Mouse (Mus musculus): ENCODE measurements at regions not wholly inside any gene's neighbourhood (a gene's known extent, or its start where the extent isn't known, plus 50 kb on each side); places are given as distances from the start of the nearest gene placed in this dataset.
"Not testable (repeated sequence)": the region's sequence is repeated elsewhere in the genome, so short reads cannot be mapped to it uniquely, and the experiment has no call there.

GRCm38 (mm10) chr15:14815556-14815955 lies 1642.1 kb upstream of the Cdh6 start:
- H3K27me3 ChIP-seq (ENCODE audit: control insufficient read depth, insufficient read depth, low read length), result no peaks in the 10 kb centered on the region
- H3K4me1 ChIP-seq (ENCODE audit: control insufficient read depth, insufficient read depth, low read length), result no peaks in the 10 kb centered on the region
- H3K9me3 ChIP-seq (ENCODE audit: control insufficient read depth, low read length), result no peaks in the 10 kb centered on the region
- no peak overlapping the region for H3K4me3 ChIP-seq (replicated peaks; ENCODE audit: low read depth, low read length)
- no peak for ATAC-seq (ENCODE audit: low FRiP score, low TSS enrichment)
- H3K36me3 ChIP-seq (ENCODE audit: control insufficient read depth, insufficient read depth, low read length), result no peaks in the 10 kb centered on the region
- H3K9ac ChIP-seq (replicated peaks; ENCODE audit: low read length), result no peak overlapping the region
- DNase-seq, result no peak
- no peak overlapping the region for H3K4me2 ChIP-seq (ENCODE audit: low read length)
- H3K27ac ChIP-seq (replicated peaks; ENCODE audit: low read depth, low read length), result no peak overlapping the region

GRCm38 (mm10) chr15:14806849-14807248 lies 1633.4 kb upstream of the Cdh6 start:
- H3K27ac ChIP-seq (replicated peaks; ENCODE audit: low read depth, low read length), result no peak overlapping the region
- no peaks in the 10 kb centered on the region for H3K27me3 ChIP-seq (ENCODE audit: control insufficient read depth, insufficient read depth, low read length)
- H3K9ac ChIP-seq (replicated peaks; ENCODE audit: low read length), result no peak overlapping the region
- H3K4me1 ChIP-seq (ENCODE audit: control insufficient read depth, insufficient read depth, low read length), result no peaks in the 10 kb centered on the region
- H3K9me3 ChIP-seq (ENCODE audit: control insufficient read depth, low read length), result no peaks in the 10 kb centered on the region
- no peak for ATAC-seq (ENCODE audit: low FRiP score, low TSS enrichment)
- H3K36me3 ChIP-seq (ENCODE audit: control insufficient read depth, insufficient read depth, low read length), result no peaks in the 10 kb centered on the region
- no peak overlapping the region for H3K4me2 ChIP-seq (ENCODE audit: low read length)
- WGBS, result 73% methylated on average over 1 of the region's 1 CpGs
- no peak overlapping the region for H3K4me3 ChIP-seq (replicated peaks; ENCODE audit: low read depth, low read length)
- no peak for DNase-seq

GRCm38 (mm10) chr15:14795221-14795620 lies 1621.7 kb upstream of the Cdh6 start:
- Histone ChIP-seq H3K36me3 (ENCODE audit: control insufficient read depth, insufficient read depth, low read length) (no peaks in the 10 kb centered on the region), H3K4me1 (ENCODE audit: control insufficient read depth, insufficient read depth, low read length) (no peaks in the 10 kb centered on the region), H3K27me3 (ENCODE audit: control insufficient read depth, insufficient read depth, low read length) (no peaks in the 10 kb centered on the region), H3K27ac (replicated peaks; ENCODE audit: low read depth, low read length) (no peak overlapping the region), H3K4me2 (ENCODE audit: low read length) (no peak overlapping the region), H3K9me3 (ENCODE audit: control insufficient read depth, low read length) (no peaks in the 10 kb centered on the region), H3K4me3 (replicated peaks; ENCODE audit: low read depth, low read length) (no peak overlapping the region), H3K9ac (replicated peaks; ENCODE audit: low read length) (no peak overlapping the region)
- no peak for ATAC-seq (ENCODE audit: low FRiP score, low TSS enrichment)
- WGBS, result 67% methylated on average over 2 of the region's 2 CpGs
- DNase-seq, result no peak

GRCm38 (mm10) chr15:14780727-14781126 lies 1607.3 kb upstream of the Cdh6 start:
- H3K4me1 ChIP-seq (ENCODE audit: control insufficient read depth, insufficient read depth, low read length), result no peaks in the 10 kb centered on the region
- H3K36me3 ChIP-seq (ENCODE audit: control insufficient read depth, insufficient read depth, low read length), result no peaks in the 10 kb centered on the region
- no peaks in the 10 kb centered on the region for H3K9me3 ChIP-seq (ENCODE audit: control insufficient read depth, low read length)
- H3K4me3 ChIP-seq (replicated peaks; ENCODE audit: low read depth, low read length), result no peak overlapping the region
- no peaks in the 10 kb centered on the region for H3K27me3 ChIP-seq (ENCODE audit: control insufficient read depth, insufficient read depth, low read length)
- ATAC-seq (ENCODE audit: low FRiP score, low TSS enrichment) (no peak), DNase-seq (no peak)
- H3K27ac ChIP-seq (replicated peaks; ENCODE audit: low read depth, low read length), result no peak overlapping the region
- WGBS, result 83% methylated on average over 2 of the region's 2 CpGs
- no peak overlapping the region for H3K4me2 ChIP-seq (ENCODE audit: low read length)
- H3K9ac ChIP-seq (replicated peaks; ENCODE audit: low read length), result no peak overlapping the region

GRCm38 (mm10) chr15:14741733-14742132 lies 1568.3 kb upstream of the Cdh6 start:
- Histone ChIP-seq H3K27ac (replicated peaks; ENCODE audit: low read depth, low read length) (no peak overlapping the region), H3K36me3 (ENCODE audit: control insufficient read depth, insufficient read depth, low read length) (no peaks in the 10 kb centered on the region), H3K4me3 (replicated peaks; ENCODE audit: low read depth, low read length) (no peak overlapping the region), H3K4me1 (ENCODE audit: control insufficient read depth, insufficient read depth, low read length) (no peaks in the 10 kb centered on the region), H3K4me2 (ENCODE audit: low read length) (no peak overlapping the region), H3K27me3 (ENCODE audit: control insufficient read depth, insufficient read depth, low read length) (no peaks in the 10 kb centered on the region), H3K9ac (replicated peaks; ENCODE audit: low read length) (no peak overlapping the region), H3K9me3 (ENCODE audit: control insufficient read depth, low read length) (no peaks in the 10 kb centered on the region)
- WGBS, result 92% methylated on average over 2 of the region's 2 CpGs
- no peak for DNase-seq
- ATAC-seq (ENCODE audit: low FRiP score, low TSS enrichment), result no peak

- not testable (repeated sequence) for H3K4me3 ChIP-seq (replicated peaks; ENCODE audit: low read depth, low read length); H3K9ac ChIP-seq (replicated peaks; ENCODE audit: low read length)
- 95% methylated on average over 2 of the region's 2 CpGs for WGBS
These were observed 1524.5 kb upstream of the Cdh6 start for GRCm38 (mm10) chr15:14697925-14698324.

GRCm38 (mm10) chr15:14696481-14696880 lies 1523.0 kb upstream of the Cdh6 start:
- H3K9ac ChIP-seq (replicated peaks; ENCODE audit: low read length), result no peak overlapping the region
- H3K9me3 ChIP-seq (ENCODE audit: control insufficient read depth, low read length), result peaks cover 6% of the 10 kb centered on the region; the same call in 1 of the 2 replicates
- WGBS, result 94% methylated on average over 10 of the region's 10 CpGs
- ATAC-seq (ENCODE audit: low FRiP score, low TSS enrichment), result no peak
- no peak overlapping the region for H3K27ac ChIP-seq (replicated peaks; ENCODE audit: low read depth, low read length)
- no peak for DNase-seq
- H3K36me3 ChIP-seq (ENCODE audit: control insufficient read depth, insufficient read depth, low read length), result no peaks in the 10 kb centered on the region
- no peaks in the 10 kb centered on the region for H3K4me1 ChIP-seq (ENCODE audit: control insufficient read depth, insufficient read depth, low read length)
- no peak overlapping the region for H3K4me2 ChIP-seq (ENCODE audit: low read length)
- H3K27me3 ChIP-seq (ENCODE audit: control insufficient read depth, insufficient read depth, low read length), result no peaks in the 10 kb centered on the region
- H3K4me3 ChIP-seq (replicated peaks; ENCODE audit: low read depth, low read length), result no peak overlapping the region

More at GRCm38 (mm10) chr15:14697925-14698324, 1524.5 kb upstream of the Cdh6 start:
- not testable (repeated sequence) for H3K27me3 ChIP-seq (ENCODE audit: control insufficient read depth, insufficient read depth, low read length); H3K36me3 ChIP-seq (ENCODE audit: control insufficient read depth, insufficient read depth, low read length); ATAC-seq (ENCODE audit: low FRiP score, low TSS enrichment); H3K9me3 ChIP-seq (ENCODE audit: control insufficient read depth, low read length); H3K4me2 ChIP-seq (ENCODE audit: low read length); DNase-seq; H3K4me1 ChIP-seq (ENCODE audit: control insufficient read depth, insufficient read depth, low read length); H3K27ac ChIP-seq (replicated peaks; ENCODE audit: low read depth, low read length)

GRCm38 (mm10) chr15:14689141-14689540 lies 1515.7 kb upstream of the Cdh6 start:
- WGBS, result 82% methylated on average over 2 of the region's 2 CpGs
- H3K4me1 ChIP-seq (ENCODE audit: control insufficient read depth, insufficient read depth, low read length), result no peaks in the 10 kb centered on the region

GRCm38 (mm10) chr15:14642291-14642690 lies 1468.8 kb upstream of the Cdh6 start:
- Histone ChIP-seq H3K9ac (replicated peaks; ENCODE audit: low read length) (no peak overlapping the region), H3K4me3 (replicated peaks; ENCODE audit: low read depth, low read length) (no peak overlapping the region), H3K4me2 (ENCODE audit: low read length) (no peak overlapping the region), H3K4me1 (ENCODE audit: control insufficient read depth, insufficient read depth, low read length) (no peaks in the 10 kb centered on the region), H3K27ac (replicated peaks; ENCODE audit: low read depth, low read length) (no peak overlapping the region), H3K36me3 (ENCODE audit: control insufficient read depth, insufficient read depth, low read length) (no peaks in the 10 kb centered on the region), H3K9me3 (ENCODE audit: control insufficient read depth, low read length) (no peaks in the 10 kb centered on the region), H3K27me3 (ENCODE audit: control insufficient read depth, insufficient read depth, low read length) (no peaks in the 10 kb centered on the region)
- ATAC-seq (ENCODE audit: low FRiP score, low TSS enrichment) (no peak), DNase-seq (no peak)
- WGBS, result 73% methylated on average over 2 of the region's 2 CpGs

More at GRCm38 (mm10) chr15:14689141-14689540, 1515.7 kb upstream of the Cdh6 start:
- peak; percentile 5 for DNase-seq
- no peak for ATAC-seq (ENCODE audit: low FRiP score, low TSS enrichment)
- no peak overlapping the region for H3K4me2 ChIP-seq (ENCODE audit: low read length)
- no peak overlapping the region for H3K9ac ChIP-seq (replicated peaks; ENCODE audit: low read length)
- H3K9me3 ChIP-seq (ENCODE audit: control insufficient read depth, low read length), result no peaks in the 10 kb centered on the region
- no peak overlapping the region for H3K27ac ChIP-seq (replicated peaks; ENCODE audit: low read depth, low read length)
- H3K36me3 ChIP-seq (ENCODE audit: control insufficient read depth, insufficient read depth, low read length), result no peaks in the 10 kb centered on the region
- no peak overlapping the region for H3K4me3 ChIP-seq (replicated peaks; ENCODE audit: low read depth, low read length)
- no peaks in the 10 kb centered on the region for H3K27me3 ChIP-seq (ENCODE audit: control insufficient read depth, insufficient read depth, low read length)

Data from midbrain, embryonic 14.5 days (tissue).